Mouse (Mus musculus) neural tube, embryonic 14.5 days (tissue): ENCODE measurements around the gene Tpbgl. TPM values are rescaled to one million over a fixed set of nuclear protein-coding genes. Genes with fewer than 3 reads are reported as not detected.

ENCODE experiments used
- ATAC-seq: fragments of 200-750 bp; cut with Nextera tagmentation; 2 replicates; pipeline ENCODE4 v1.8.0; 2017; ENCODE audit warnings: low read depth, mild to moderate bottlenecking, moderate TSS enrichment, moderate library complexity
- H3K27ac ChIP-seq: fragments of 300-500 bp; sonication (generic); 2 replicates; pipeline ENCODE4 v1.5.1; 2014; ENCODE audit warnings: low read depth, mild to moderate bottlenecking, control low read depth, low read length, moderate library complexity, mixed read lengths
- H3K27me3 ChIP-seq: fragments of 300-500 bp; sonication (generic); 2 replicates; pipeline ENCODE4 v1.6.1; 2014; ENCODE audit warnings: low read length; ENCODE audit not compliant: control insufficient read depth, insufficient read depth
- H3K36me3 ChIP-seq: fragments of 300-500 bp; sonication (generic); 2 replicates; pipeline ENCODE4 v1.6.1; 2014; ENCODE audit warnings: low read length, mixed read lengths; ENCODE audit not compliant: control insufficient read depth, insufficient read depth
- H3K4me1 ChIP-seq: fragments of 300-500 bp; sonication (generic); 2 replicates; pipeline ENCODE4 v1.6.1; 2014; ENCODE audit warnings: low read length; ENCODE audit not compliant: control insufficient read depth, insufficient read depth
- H3K4me2 ChIP-seq: fragments of 300-500 bp; sonication (generic); 2 replicates; pipeline ENCODE4 v1.6.1; 2014; ENCODE audit warnings: mild to moderate bottlenecking, low read depth, low read length, control low read depth
- H3K4me3 ChIP-seq: fragments of 300-500 bp; sonication (generic); 2 replicates; pipeline ENCODE4 v1.5.1; 2014; ENCODE audit warnings: low read depth, low read length, control low read depth, mixed read lengths
- H3K9ac ChIP-seq: fragments of 300-500 bp; sonication (generic); replicated peaks from 2 replicates; pipeline ENCODE4 v1.6.1; 2014; ENCODE audit warnings: low read depth, mild to moderate bottlenecking, control low read depth, low read length, mixed read lengths
- H3K9me3 ChIP-seq: fragments of 300-500 bp; sonication (generic); 2 replicates; pipeline ENCODE4 v1.6.1; 2016; ENCODE audit warnings: low read length; ENCODE audit not compliant: control insufficient read depth
- WGBS: fragments of 180-500 bp; shearing (Covaris S2); extraction: QIAGEN DNeasy Blood & Tissue Kit; methylation state at CpG from one replicate; pipeline ENCODE4 v1.1.7; 2014; 5-methylcytosine and 5-hydroxymethylcytosine counted together
- polyA plus RNA-seq: library from polyadenylated mRNA; unstranded; fragments of >200 nt; fragmentation: Nextera tagmentation; extraction: Ambion mirVana; gene quantifications from 2 replicates; pipeline ENCODE4 v1.2.1, GENCODE M21; 2014

Tpbgl gene
- polyA plus RNA-seq, 1 experiment from 2014 or later = 1.8 TPM

DNA sequence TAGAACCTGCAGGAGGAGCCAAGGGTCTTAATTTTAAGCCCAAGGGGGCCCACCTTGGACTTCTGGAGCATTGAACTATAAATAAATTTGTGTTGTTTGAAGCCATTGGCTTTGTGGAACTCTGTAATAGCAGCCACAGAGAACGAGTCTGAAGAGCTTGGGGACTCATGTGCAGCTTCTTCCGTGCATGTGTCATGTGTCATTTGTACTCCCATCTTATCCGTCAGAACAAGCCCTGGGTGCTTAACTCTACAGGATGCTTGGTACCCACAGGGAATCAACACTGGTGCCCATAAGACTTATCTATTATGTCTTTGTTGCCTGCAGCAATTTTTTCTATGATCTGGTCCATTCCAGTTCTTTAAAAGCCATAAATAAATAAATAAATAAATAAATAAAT lies 48.7 kb downstream of the Tpbgl start:
- Histone ChIP-seq H3K27ac (no peak overlapping the region), H3K4me1 (peaks cover 12% of the 10 kb centered on the region; the same call in 1 of the 2 replicates), H3K9ac (no peak overlapping the region), H3K27me3 (no peaks in the 10 kb centered on the region), H3K4me2 (no peak overlapping the region), H3K4me3 (no peak overlapping the region), H3K36me3 (no peaks in the 10 kb centered on the region), H3K9me3 (no peaks in the 10 kb centered on the region)
- no peak for ATAC-seq
- 64% methylated on average over 3 of the region's 3 CpGs for WGBS

Other genes starting within 250 kb of the Tpbgl start
- 38.1 and 47.9 TPM in 2 replicates for gene Gdpd5, start 245.7 kb downstream of the Tpbgl start, polyA plus RNA-seq
- gene Klhl35, start 161.1 kb downstream of the Tpbgl start, polyA plus RNA-seq = 2.4 and 4.8 TPM in 2 replicates
- gene Rps3, start 143.4 kb downstream of the Tpbgl start, polyA plus RNA-seq = 408 and 464 TPM in 2 replicates
- 9.9 and 11.5 TPM in 2 replicates for gene Arrb1, start 91.6 kb downstream of the Tpbgl start, polyA plus RNA-seq
- 3.4 and 5.5 TPM in 2 replicates for gene Slco2b1, start 84.2 kb upstream of the Tpbgl start, polyA plus RNA-seq
- gene Olfr520, start 103.2 kb upstream of the Tpbgl start, polyA plus RNA-seq = not detected in 2 replicates
- not detected in 2 replicates for gene Olfr521, start 136.4 kb upstream of the Tpbgl start, polyA plus RNA-seq
- 2.1 and 2.4 TPM in 2 replicates for gene Neu3, start 201.3 kb upstream of the Tpbgl start, polyA plus RNA-seq
- 0.67 and 0.84 TPM in 2 replicates for gene Xrra1, start 232.0 kb upstream of the Tpbgl start, polyA plus RNA-seq
- gene Spcs2, start 236.4 kb upstream of the Tpbgl start, polyA plus RNA-seq = 245 and 262 TPM in 2 replicates